Mouse (Mus musculus) neural tube, embryonic 14.5 days (tissue): ENCODE results near the gene Car4. TPM values are rescaled to one million over a fixed set of nuclear protein-coding genes. Genes with fewer than 3 reads are reported as not detected.

ENCODE experiments used
- ATAC-seq: fragments of 200-750 bp; cut with Nextera tagmentation; 2 replicates; pipeline ENCODE4 v1.8.0; 2017; ENCODE audit warnings: low read depth, mild to moderate bottlenecking, moderate TSS enrichment, moderate library complexity
- H3K27ac ChIP-seq: fragments of 300-500 bp; sonication (generic); 2 replicates; pipeline ENCODE4 v1.5.1; 2014; ENCODE audit warnings: low read depth, mild to moderate bottlenecking, control low read depth, low read length, moderate library complexity, mixed read lengths
- H3K27me3 ChIP-seq: fragments of 300-500 bp; sonication (generic); 2 replicates; pipeline ENCODE4 v1.6.1; 2014; ENCODE audit warnings: low read length; ENCODE audit not compliant: control insufficient read depth, insufficient read depth
- H3K36me3 ChIP-seq: fragments of 300-500 bp; sonication (generic); 2 replicates; pipeline ENCODE4 v1.6.1; 2014; ENCODE audit warnings: low read length, mixed read lengths; ENCODE audit not compliant: control insufficient read depth, insufficient read depth
- H3K4me1 ChIP-seq: fragments of 300-500 bp; sonication (generic); 2 replicates; pipeline ENCODE4 v1.6.1; 2014; ENCODE audit warnings: low read length; ENCODE audit not compliant: control insufficient read depth, insufficient read depth
- H3K4me2 ChIP-seq: fragments of 300-500 bp; sonication (generic); 2 replicates; pipeline ENCODE4 v1.6.1; 2014; ENCODE audit warnings: mild to moderate bottlenecking, low read depth, low read length, control low read depth
- H3K4me3 ChIP-seq: fragments of 300-500 bp; sonication (generic); 2 replicates; pipeline ENCODE4 v1.5.1; 2014; ENCODE audit warnings: low read depth, low read length, control low read depth, mixed read lengths
- H3K9ac ChIP-seq: fragments of 300-500 bp; sonication (generic); replicated peaks from 2 replicates; pipeline ENCODE4 v1.6.1; 2014; ENCODE audit warnings: low read depth, mild to moderate bottlenecking, control low read depth, low read length, mixed read lengths
- H3K9me3 ChIP-seq: fragments of 300-500 bp; sonication (generic); 2 replicates; pipeline ENCODE4 v1.6.1; 2016; ENCODE audit warnings: low read length; ENCODE audit not compliant: control insufficient read depth
- WGBS: fragments of 180-500 bp; shearing (Covaris S2); extraction: QIAGEN DNeasy Blood & Tissue Kit; methylation state at CpG from one replicate; pipeline ENCODE4 v1.1.7; 2014; 5-methylcytosine and 5-hydroxymethylcytosine counted together
- polyA plus RNA-seq: library from polyadenylated mRNA; unstranded; fragments of >200 nt; fragmentation: Nextera tagmentation; extraction: Ambion mirVana; gene quantifications from 2 replicates; pipeline ENCODE4 v1.2.1, GENCODE M21; 2014

Gene Car4
- polyA plus RNA-seq, 1 experiment from 2014 or later = 3.8 TPM

DNA sequence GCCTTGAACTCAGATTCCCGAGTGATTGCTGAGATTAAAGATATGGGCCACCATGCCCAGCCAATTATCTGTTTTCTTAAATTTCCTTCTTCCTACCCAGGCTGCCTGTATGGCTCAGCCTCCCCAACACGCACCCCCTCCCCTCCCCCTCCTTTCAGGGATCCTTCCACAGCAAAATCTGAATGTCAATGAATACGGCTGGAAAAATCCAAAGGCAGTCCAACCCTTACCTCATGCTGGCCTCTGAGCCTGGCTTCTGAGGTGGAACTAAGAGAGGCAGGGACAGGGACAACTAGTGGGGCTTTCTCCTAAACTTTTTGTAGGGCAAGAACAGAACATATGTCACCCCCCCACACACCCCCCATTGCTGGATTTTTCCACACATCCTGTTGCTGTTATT lies 9.5 kb upstream of the Car4 start:
- Histone ChIP-seq H3K9ac (no peak overlapping the region), H3K4me1 (peaks cover 4% of the 10 kb centered on the region; the same call in 1 of the 2 replicates), H3K27me3 (no peaks in the 10 kb centered on the region), H3K4me2 (no peak overlapping the region), H3K9me3 (no peaks in the 10 kb centered on the region), H3K27ac (no peak overlapping the region), H3K36me3 (no peaks in the 10 kb centered on the region), H3K4me3 (no peak overlapping the region)
- WGBS = 52% methylated on average over 3 of the region's 3 CpGs
- no peak for ATAC-seq

DNA sequence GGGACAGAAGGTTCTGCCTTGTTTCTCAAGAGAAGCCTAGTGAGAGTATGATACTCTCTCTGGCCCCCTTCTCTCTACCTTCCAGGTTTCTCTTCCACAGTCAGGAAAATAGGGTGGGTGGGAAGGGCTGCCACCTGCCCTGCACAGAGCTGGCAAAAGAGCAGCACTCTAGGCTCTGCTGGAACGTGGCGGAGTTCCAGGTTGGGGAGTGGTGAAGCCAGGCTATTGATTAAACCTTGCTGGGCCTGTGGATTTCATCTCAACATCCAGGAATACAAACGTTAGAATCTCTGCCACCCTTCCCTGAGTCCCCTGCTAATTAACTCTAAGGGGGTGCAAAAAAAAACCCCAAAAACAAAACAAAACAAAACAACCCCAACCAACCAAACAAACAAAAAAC lies 9.1 kb upstream of the Car4 start:
- Histone ChIP-seq H3K27me3 (no peaks in the 10 kb centered on the region), H3K36me3 (no peaks in the 10 kb centered on the region), H3K4me1 (peaks cover 4% of the 10 kb centered on the region; the same call in 1 of the 2 replicates), H3K9ac (no peak overlapping the region), H3K9me3 (no peaks in the 10 kb centered on the region), H3K4me2 (no peak overlapping the region), H3K27ac (no peak overlapping the region), H3K4me3 (no peak overlapping the region)
- no peak for ATAC-seq
- WGBS = 56% methylated on average over 3 of the region's 3 CpGs

DNA sequence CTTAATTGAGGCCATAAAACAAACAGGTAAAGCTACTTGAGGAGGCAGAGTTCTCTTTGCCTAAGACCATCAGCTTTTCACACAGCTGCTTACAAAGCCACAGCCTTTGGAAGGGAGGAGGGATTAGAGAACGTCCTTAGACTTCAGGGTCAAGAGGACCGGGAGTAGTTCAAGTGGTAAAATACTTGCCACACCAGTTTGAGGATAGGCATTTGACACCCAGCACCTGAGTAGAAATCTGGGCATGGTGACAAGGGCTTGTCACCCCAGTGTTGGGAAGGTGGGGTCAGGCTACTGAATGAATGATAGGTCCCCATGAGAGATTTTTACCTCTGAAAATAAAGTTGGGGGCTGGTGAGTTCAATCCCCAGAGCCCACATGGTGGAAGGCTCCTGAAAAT lies 5.0 kb upstream of the Car4 start:
- no peak overlapping the region for H3K4me3 ChIP-seq
- ATAC-seq = no peak
- H3K4me2 ChIP-seq = no peak overlapping the region
- H3K27ac ChIP-seq = no peak overlapping the region
- 58% methylated on average over 2 of the region's 2 CpGs for WGBS
- no peak overlapping the region for H3K9ac ChIP-seq
- H3K36me3 ChIP-seq = no peaks in the 10 kb centered on the region
- H3K9me3 ChIP-seq = no peaks in the 10 kb centered on the region
- peaks cover 13% of the 10 kb centered on the region for H3K27me3 ChIP-seq
- no peaks in the 10 kb centered on the region for H3K4me1 ChIP-seq

DNA sequence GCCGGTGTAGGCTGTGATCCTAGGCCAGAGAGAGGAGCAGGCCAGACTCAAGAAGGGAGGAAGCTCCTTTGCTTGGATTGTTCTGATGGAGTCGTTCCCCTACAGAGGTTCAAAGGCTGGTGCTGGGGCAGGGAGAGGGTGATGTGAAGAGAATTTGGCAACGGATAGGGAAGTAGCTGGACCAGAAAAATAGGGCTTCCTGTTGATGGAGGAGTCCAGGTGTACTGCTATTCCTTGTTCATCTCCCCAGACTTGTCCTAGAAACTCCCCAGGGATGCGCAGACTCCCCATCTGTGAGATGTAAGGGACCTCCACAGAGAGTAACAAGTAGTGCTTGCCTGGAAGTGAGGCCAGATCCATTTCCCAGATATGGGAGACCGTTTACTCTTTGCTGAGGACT lies 1.2 kb upstream of the Car4 start:
- ATAC-seq = no peak
- Histone ChIP-seq H3K4me2 (no peak overlapping the region), H3K9me3 (no peaks in the 10 kb centered on the region), H3K36me3 (no peaks in the 10 kb centered on the region), H3K9ac (no peak overlapping the region), H3K27me3 (peaks cover 23% of the 10 kb centered on the region), H3K27ac (no peak overlapping the region), H3K4me1 (no peaks in the 10 kb centered on the region), H3K4me3 (no peak overlapping the region)
- 34% methylated on average over 5 of the region's 5 CpGs for WGBS

DNA sequence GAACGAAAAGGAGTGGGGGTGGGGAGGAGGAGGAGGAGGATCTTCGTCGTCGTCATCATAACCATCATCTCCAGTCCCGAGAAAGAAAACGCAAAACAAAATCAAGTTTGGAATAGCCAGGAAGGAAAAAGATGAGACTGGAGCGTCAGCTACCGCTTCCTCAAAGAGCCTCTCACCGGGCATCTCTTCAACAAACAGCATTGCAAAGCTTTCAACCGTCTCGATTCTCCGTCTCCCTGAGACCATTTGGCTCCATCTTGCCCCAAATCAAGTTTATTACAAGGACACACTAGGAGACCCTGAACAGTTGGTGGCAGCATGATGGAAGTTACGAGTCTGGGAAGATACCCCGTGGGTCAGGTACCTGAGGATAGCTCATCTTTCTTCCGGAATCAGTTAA lies 415 bp upstream of the Car4 start:
- Histone ChIP-seq H3K4me3 (peak overlapping the region; percentile 26; the same call in 1 of the 2 replicates), H3K9ac (no peak overlapping the region), H3K27me3 (peaks cover 23% of the 10 kb centered on the region), H3K4me1 (no peaks in the 10 kb centered on the region), H3K27ac (no peak overlapping the region), H3K36me3 (no peaks in the 10 kb centered on the region), H3K4me2 (peak overlapping the region; percentile 58; the same call in 1 of the 2 replicates), H3K9me3 (no peaks in the 10 kb centered on the region)
- WGBS = 14% methylated on average over 15 of the region's 15 CpGs
- ATAC-seq = no peak

DNA sequence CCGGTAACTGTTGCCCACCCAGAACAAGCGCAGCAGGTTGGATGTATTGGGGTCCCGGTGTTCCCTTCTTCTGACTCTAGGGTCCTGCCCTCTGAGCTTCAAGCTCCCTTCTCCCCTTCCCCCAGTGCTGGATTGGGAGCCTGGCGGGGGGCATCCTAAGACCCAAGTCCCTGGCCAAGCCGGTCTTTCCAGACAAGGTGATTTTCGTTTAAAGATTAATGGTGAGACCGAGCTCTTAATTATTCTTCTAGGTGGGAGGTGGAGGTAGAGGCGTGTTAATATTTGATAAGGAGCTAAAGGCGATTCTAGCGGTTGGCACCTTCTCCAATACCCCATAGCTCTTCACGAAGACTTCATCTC lies 665 bp downstream of the Car4 start:
- ATAC-seq = no peak
- Histone ChIP-seq H3K36me3 (no peaks in the 10 kb centered on the region), H3K9ac (no peak overlapping the region), H3K9me3 (no peaks in the 10 kb centered on the region), H3K27me3 (peaks cover 23% of the 10 kb centered on the region), H3K27ac (no peak overlapping the region), H3K4me2 (peak overlapping the region; percentile 58), H3K4me1 (no peaks in the 10 kb centered on the region), H3K4me3 (no peak overlapping the region)
- 9% methylated on average over 11 of the region's 11 CpGs for WGBS

DNA sequence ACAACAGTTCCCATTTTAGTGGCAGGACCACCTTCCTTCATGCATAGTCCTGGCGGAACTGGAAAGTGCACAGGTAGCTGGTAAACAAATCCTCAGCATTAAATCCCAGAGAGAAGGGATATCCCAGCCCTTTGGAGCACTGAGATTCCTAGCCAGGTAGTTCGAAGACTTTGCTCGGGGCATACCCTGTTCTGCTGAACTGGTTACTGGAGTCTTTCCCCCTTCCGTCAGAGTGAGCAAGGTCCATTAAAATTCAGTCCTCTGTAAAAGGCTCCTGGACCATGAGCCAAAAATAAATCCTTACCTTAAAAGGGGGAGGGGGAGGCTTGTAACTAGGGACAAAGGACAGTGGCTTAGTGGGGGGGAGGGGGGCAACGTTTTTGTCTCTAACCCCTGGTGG lies 1.6 kb downstream of the Car4 start:
- no peak overlapping the region for H3K4me2 ChIP-seq
- peaks cover 23% of the 10 kb centered on the region for H3K27me3 ChIP-seq
- H3K9ac ChIP-seq = no peak overlapping the region
- WGBS = 43% methylated on average over 5 of the region's 5 CpGs
- ATAC-seq = no peak
- no peaks in the 10 kb centered on the region for H3K9me3 ChIP-seq
- no peak overlapping the region for H3K27ac ChIP-seq
- no peak overlapping the region for H3K4me3 ChIP-seq
- no peaks in the 10 kb centered on the region for H3K36me3 ChIP-seq
- H3K4me1 ChIP-seq = no peaks in the 10 kb centered on the region

DNA sequence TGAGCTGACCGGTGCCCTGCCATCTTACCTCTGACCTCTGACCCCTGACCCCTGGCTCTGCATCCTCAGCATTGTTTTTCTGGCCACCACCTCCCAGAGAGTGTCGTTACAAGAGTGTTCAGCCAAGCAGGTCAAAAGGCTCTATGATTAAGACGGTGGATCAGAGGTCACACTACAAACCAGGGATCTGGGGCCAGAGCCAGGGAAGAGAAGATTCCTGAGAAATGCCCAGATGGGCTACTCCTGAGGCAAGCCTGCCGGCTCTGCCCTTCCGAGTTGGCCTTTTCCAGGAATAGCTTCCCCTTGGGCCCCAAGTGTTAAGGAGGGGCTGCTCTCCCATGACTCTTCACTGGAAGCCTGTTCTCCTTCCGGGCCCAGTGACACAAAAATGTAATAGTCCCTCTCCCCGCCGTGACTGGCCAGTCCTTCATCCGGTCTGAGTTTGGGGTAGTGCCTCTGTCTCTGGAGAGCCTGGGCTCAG lies 2.2 kb downstream of the Car4 start:
- H3K4me3 ChIP-seq = no peak overlapping the region
- no peak for ATAC-seq
- H3K27ac ChIP-seq = no peak overlapping the region
- H3K27me3 ChIP-seq = peaks cover 23% of the 10 kb centered on the region
- 7% methylated on average over 9 of the region's 9 CpGs for whole genome bisulfite sequencing
- H3K9me3 ChIP-seq = no peaks in the 10 kb centered on the region
- H3K4me1 ChIP-seq = no peaks in the 10 kb centered on the region
- H3K36me3 ChIP-seq = no peaks in the 10 kb centered on the region
- no peak overlapping the region for H3K9ac ChIP-seq
- H3K4me2 ChIP-seq = no peak overlapping the region

DNA sequence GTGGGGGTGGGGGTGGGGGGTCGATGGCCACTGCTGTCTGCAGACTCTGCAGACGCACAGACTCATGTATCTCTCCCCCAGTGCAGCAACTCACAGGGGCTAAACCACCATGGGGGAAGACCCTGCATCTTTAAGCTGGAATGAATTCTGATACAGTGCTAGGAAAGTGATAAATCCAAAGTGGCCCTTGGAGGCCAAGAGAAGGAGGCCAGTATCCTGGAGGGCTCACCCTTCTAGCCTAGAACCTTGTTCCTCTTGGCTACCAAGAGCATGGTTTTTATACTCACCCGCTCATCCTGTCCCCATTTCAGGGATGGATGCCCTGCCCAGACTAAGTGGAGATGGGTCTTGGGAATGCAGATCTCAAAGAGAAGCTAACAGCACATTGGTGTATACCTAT lies 2.7 kb downstream of the Car4 start:
- Histone ChIP-seq H3K27ac (no peak overlapping the region), H3K9me3 (no peaks in the 10 kb centered on the region), H3K4me1 (no peaks in the 10 kb centered on the region), H3K4me2 (no peak overlapping the region), H3K36me3 (no peaks in the 10 kb centered on the region), H3K4me3 (no peak overlapping the region), H3K27me3 (peaks cover 23% of the 10 kb centered on the region), H3K9ac (no peak overlapping the region)
- no peak for ATAC-seq
- 42% methylated on average over 3 of the region's 3 CpGs for WGBS

DNA sequence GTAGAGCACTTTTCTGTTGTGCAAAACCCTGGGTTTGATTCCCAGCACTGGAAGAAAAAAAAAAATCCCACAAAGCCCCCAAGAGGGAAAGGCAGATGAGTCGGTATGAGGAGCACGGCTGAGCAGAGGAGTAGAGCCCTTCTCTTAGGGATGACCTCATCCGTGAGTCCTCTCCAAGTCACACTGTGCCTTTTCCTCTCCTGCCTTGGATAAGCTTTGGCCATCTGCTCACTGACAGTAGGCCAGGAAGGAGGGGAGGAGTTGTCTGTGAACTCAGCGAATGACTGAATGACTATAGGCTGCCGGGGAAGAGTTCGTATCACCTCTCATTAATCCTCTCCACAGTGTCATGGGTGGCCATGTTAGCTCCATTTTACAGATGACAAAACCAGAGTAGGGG lies 3.2 kb downstream of the Car4 start:
- Histone ChIP-seq H3K27me3 (peaks cover 23% of the 10 kb centered on the region), H3K4me2 (no peak overlapping the region), H3K9ac (no peak overlapping the region), H3K9me3 (no peaks in the 10 kb centered on the region), H3K4me3 (no peak overlapping the region), H3K36me3 (no peaks in the 10 kb centered on the region), H3K27ac (no peak overlapping the region), H3K4me1 (no peaks in the 10 kb centered on the region)
- 72% methylated on average over 6 of the region's 6 CpGs for WGBS
- ATAC-seq = no peak
